Mouse (Mus musculus) midbrain, embryonic 14.5 days (tissue): Measurements from ENCODE around the gene Glyctk. TPM values are rescaled to one million over a fixed set of nuclear protein-coding genes. Genes with fewer than 3 reads are reported as not detected.

Experiments used
- ATAC-seq: fragments of 200-750 bp; cut with Nextera tagmentation; 2 replicates; pipeline ENCODE4 v1.8.0; 2017; ENCODE audit warnings: moderate number of reproducible peaks, moderate library complexity; ENCODE audit not compliant: low FRiP score, low TSS enrichment
- DNase-seq: peaks from one replicate; pipeline ENCODE4 v3.0.0-alpha.2; 2015
- H3K27ac ChIP-seq: fragments of 300-500 bp; sonication (generic); replicated peaks from 2 replicates; pipeline ENCODE4 v1.5.1; 2014; ENCODE audit warnings: mild to moderate bottlenecking, low read depth, low read length, moderate library complexity
- H3K27me3 ChIP-seq: fragments of 300-500 bp; sonication (generic); 2 replicates; pipeline ENCODE4 v1.6.1; 2014; ENCODE audit warnings: low read length, control low read depth, mixed read lengths; ENCODE audit not compliant: control insufficient read depth, insufficient read depth
- H3K36me3 ChIP-seq: fragments of 300-500 bp; sonication (generic); 2 replicates; pipeline ENCODE4 v1.6.1; 2014; ENCODE audit warnings: low read length, control low read depth; ENCODE audit not compliant: control insufficient read depth, insufficient read depth
- H3K4me1 ChIP-seq: fragments of 300-500 bp; sonication (generic); 2 replicates; pipeline ENCODE4 v1.6.1; 2014; ENCODE audit warnings: mild to moderate bottlenecking, antibody characterized with exemption, low read length, control low read depth; ENCODE audit not compliant: control insufficient read depth, insufficient read depth
- H3K4me2 ChIP-seq: fragments of 300-500 bp; sonication (generic); 2 replicates; pipeline ENCODE4 v1.6.1; 2014; ENCODE audit warnings: mild to moderate bottlenecking, low read length, moderate library complexity
- H3K4me3 ChIP-seq: fragments of 300-500 bp; sonication (generic); replicated peaks from 2 replicates; pipeline ENCODE4 v1.5.1; 2014; ENCODE audit warnings: low read depth, low read length
- H3K9ac ChIP-seq: fragments of 300-500 bp; sonication (generic); replicated peaks from 2 replicates; pipeline ENCODE4 v1.6.1; 2014; ENCODE audit warnings: mild to moderate bottlenecking, low read length, moderate library complexity
- H3K9me3 ChIP-seq: fragments of 300-500 bp; sonication (generic); 2 replicates; pipeline ENCODE4 v1.6.1; 2016; ENCODE audit warnings: low read length, control low read depth, mixed read lengths; ENCODE audit not compliant: control insufficient read depth
- WGBS: fragments of 180-500 bp; shearing (Covaris S2); extraction: QIAGEN DNeasy Blood & Tissue Kit; methylation state at CpG from one replicate; pipeline ENCODE4 v1.1.7; 2014; 5-methylcytosine and 5-hydroxymethylcytosine counted together
- polyA plus RNA-seq: library from polyadenylated mRNA; unstranded; fragments of >200 nt; fragmentation: Nextera tagmentation; extraction: Ambion mirVana; gene quantifications from 2 replicates; pipeline ENCODE4 v1.2.1, GENCODE M21; 2014

Gene Glyctk
- polyA plus RNA-seq, 1 experiment from 2014 or later: 6.8 TPM

GRCm38 (mm10) chr9:106183996-106184395 lies 26.1 kb upstream of the Glyctk start:
- no peak overlapping the region for H3K27ac ChIP-seq
- no peak overlapping the region for H3K4me3 ChIP-seq
- H3K4me2 ChIP-seq: no peak overlapping the region
- H3K27me3 ChIP-seq: no peaks in the 10 kb centered on the region
- ATAC-seq: no peak
- 93% methylated on average over 5 of the region's 5 CpGs for WGBS
- H3K4me1 ChIP-seq: no peaks in the 10 kb centered on the region
- H3K9ac ChIP-seq: no peak overlapping the region
- H3K9me3 ChIP-seq: no peaks in the 10 kb centered on the region
- H3K36me3 ChIP-seq: peaks cover 99% of the 10 kb centered on the region
- DNase-seq: no peak

GRCm38 (mm10) chr9:106182146-106182545 lies 24.2 kb upstream of the Glyctk start:
- Histone ChIP-seq H3K4me2 (no peak overlapping the region), H3K4me3 (no peak overlapping the region), H3K27ac (no peak overlapping the region), H3K9ac (no peak overlapping the region), H3K36me3 (peaks cover 97% of the 10 kb centered on the region), H3K9me3 (no peaks in the 10 kb centered on the region), H3K27me3 (no peaks in the 10 kb centered on the region), H3K4me1 (no peaks in the 10 kb centered on the region)
- ATAC-seq: no peak
- 95% methylated on average over 4 of the region's 4 CpGs for WGBS
- no peak for DNase-seq

GRCm38 (mm10) chr9:106179964-106180363 lies 22.0 kb upstream of the Glyctk start:
- no peaks in the 10 kb centered on the region for H3K9me3 ChIP-seq
- H3K4me3 ChIP-seq: no peak overlapping the region
- no peak overlapping the region for H3K4me2 ChIP-seq
- no peak overlapping the region for H3K9ac ChIP-seq
- peaks cover 86% of the 10 kb centered on the region for H3K36me3 ChIP-seq
- WGBS: 94% methylated on average over 3 of the region's 3 CpGs
- peaks cover 6% of the 10 kb centered on the region for H3K4me1 ChIP-seq
- no peak for ATAC-seq
- H3K27me3 ChIP-seq: no peaks in the 10 kb centered on the region
- no peak for DNase-seq
- H3K27ac ChIP-seq: no peak overlapping the region

GRCm38 (mm10) chr9:106179454-106179853 lies 21.5 kb upstream of the Glyctk start:
- Histone ChIP-seq H3K4me2 (no peak overlapping the region), H3K4me3 (no peak overlapping the region), H3K36me3 (peaks cover 81% of the 10 kb centered on the region), H3K27me3 (no peaks in the 10 kb centered on the region), H3K4me1 (peaks cover 11% of the 10 kb centered on the region), H3K9me3 (no peaks in the 10 kb centered on the region), H3K27ac (no peak overlapping the region), H3K9ac (no peak overlapping the region)
- 95% methylated on average over 2 of the region's 2 CpGs for whole genome bisulfite sequencing
- no peak for ATAC-seq
- DNase-seq: no peak

- ATAC-seq (no peak), DNase-seq (no peak)
- Histone ChIP-seq H3K36me3 (peaks cover 64% of the 10 kb centered on the region), H3K4me3 (no peak overlapping the region), H3K4me2 (no peak overlapping the region), H3K9ac (no peak overlapping the region), H3K27me3 (no peaks in the 10 kb centered on the region), H3K9me3 (no peaks in the 10 kb centered on the region), H3K27ac (no peak overlapping the region), H3K4me1 (peaks cover 26% of the 10 kb centered on the region)
- whole genome bisulfite sequencing: 95% methylated on average over 6 of the region's 6 CpGs
Observed at GRCm38 (mm10) chr9:106177799-106178198, 19.9 kb upstream of the Glyctk start.

GRCm38 (mm10) chr9:106176769-106177168 lies 18.8 kb upstream of the Glyctk start:
- Histone ChIP-seq H3K27me3 (no peaks in the 10 kb centered on the region), H3K9me3 (no peaks in the 10 kb centered on the region), H3K4me2 (no peak overlapping the region), H3K4me1 (peaks cover 29% of the 10 kb centered on the region), H3K27ac (no peak overlapping the region), H3K9ac (no peak overlapping the region), H3K36me3 (peaks cover 54% of the 10 kb centered on the region), H3K4me3 (no peak overlapping the region)
- no peak for ATAC-seq
- WGBS: 93% methylated on average over 5 of the region's 5 CpGs
- no peak for DNase-seq

- DNase-seq (no peak), ATAC-seq (no peak)
- Histone ChIP-seq H3K36me3 (peaks cover 43% of the 10 kb centered on the region), H3K27ac (no peak overlapping the region), H3K4me1 (peaks cover 29% of the 10 kb centered on the region), H3K4me3 (no peak overlapping the region), H3K9ac (no peak overlapping the region), H3K27me3 (no peaks in the 10 kb centered on the region), H3K9me3 (no peaks in the 10 kb centered on the region), H3K4me2 (no peak overlapping the region)
- whole genome bisulfite sequencing: 91% methylated on average over 3 of the region's 3 CpGs
Observed at GRCm38 (mm10) chr9:106175552-106176200, 17.7 kb upstream of the Glyctk start.

- Histone ChIP-seq H3K4me3 (peak overlapping the region; percentile 94), H3K27me3 (0 out of 2 replicates have a peak, but pooled peaks cover 2% of the 10 kb centered on the region), H3K9me3 (no peaks in the 10 kb centered on the region), H3K4me2 (peak overlapping the region; percentile 64), H3K36me3 (peaks cover 21% of the 10 kb centered on the region), H3K27ac (no peak overlapping the region), H3K4me1 (peaks cover 35% of the 10 kb centered on the region), H3K9ac (peak overlapping the region; percentile 23; the same call in 1 of the 2 replicates)
- WGBS: 64% methylated on average over 2 of the region's 2 CpGs
- no peak for ATAC-seq
- no peak for DNase-seq
Observed at GRCm38 (mm10) chr9:106173363-106173762, 15.4 kb upstream of the Glyctk start.

GRCm38 (mm10) chr9:106172527-106172926 lies 14.6 kb upstream of the Glyctk start:
- WGBS: 28% methylated on average over 3 of the region's 3 CpGs
- Histone ChIP-seq H3K9me3 (no peaks in the 10 kb centered on the region), H3K4me3 (peak overlapping the region; percentile 94), H3K36me3 (peaks cover 13% of the 10 kb centered on the region), H3K4me2 (peak overlapping the region; percentile 64), H3K9ac (no peak overlapping the region), H3K27me3 (0 out of 2 replicates have a peak, but pooled peaks cover 2% of the 10 kb centered on the region), H3K4me1 (peaks cover 35% of the 10 kb centered on the region), H3K27ac (no peak overlapping the region)
- no peak for DNase-seq
- no peak for ATAC-seq
